Mouse (Mus musculus): ENCODE results near the gene Erlec1. TPM values are rescaled to one million over a fixed set of nuclear protein-coding genes. Genes with fewer than 3 reads are reported as not detected.

Erlec1 gene
- polyA plus RNA-seq, 1 experiment from 2014 or later = 10.5 TPM

- no peaks in the 10 kb centered on the region for H3K4me1 ChIP-seq (replicated peaks)
- no peak overlapping the region for H3K9ac ChIP-seq
- 96% methylated on average over 2 of the region's 2 CpGs for WGBS
- ATAC-seq (ENCODE audit: low FRiP score, low read depth) = no peak
- H3K4me3 ChIP-seq = no peak overlapping the region
- peaks cover 59% of the 10 kb centered on the region for H3K36me3 ChIP-seq
- no peaks in the 10 kb centered on the region for H3K9me3 ChIP-seq
- no peak overlapping the region for H3K4me2 ChIP-seq
- H3K27me3 ChIP-seq = no peaks in the 10 kb centered on the region
- H3K27ac ChIP-seq (replicated peaks) = no peak overlapping the region
These were observed 10.6 kb downstream of the Erlec1 start for GRCm38 (mm10) chr11:30943522-30943921.

DNA sequence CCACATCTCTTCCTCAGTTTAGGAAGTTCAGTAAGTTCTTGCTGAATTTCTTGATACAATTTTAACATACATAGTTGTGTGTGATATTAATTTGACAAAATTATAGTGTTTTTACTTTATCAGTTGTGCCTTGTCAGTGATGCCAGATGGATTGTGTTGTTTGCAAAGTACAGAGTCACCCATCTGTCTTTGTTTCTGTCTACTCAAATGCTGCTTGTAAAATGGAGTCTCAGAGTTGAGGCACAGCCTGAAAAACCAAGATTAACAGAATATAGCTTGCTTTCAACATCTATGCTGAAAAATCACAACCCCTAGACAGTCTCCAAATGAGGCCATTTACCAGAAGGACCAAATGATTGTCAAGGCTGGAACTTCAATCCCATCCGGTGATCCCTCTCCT, 25.6 kb downstream of the Erlec1 start:
- peaks cover 48% of the 10 kb centered on the region for H3K36me3 ChIP-seq

DNA sequence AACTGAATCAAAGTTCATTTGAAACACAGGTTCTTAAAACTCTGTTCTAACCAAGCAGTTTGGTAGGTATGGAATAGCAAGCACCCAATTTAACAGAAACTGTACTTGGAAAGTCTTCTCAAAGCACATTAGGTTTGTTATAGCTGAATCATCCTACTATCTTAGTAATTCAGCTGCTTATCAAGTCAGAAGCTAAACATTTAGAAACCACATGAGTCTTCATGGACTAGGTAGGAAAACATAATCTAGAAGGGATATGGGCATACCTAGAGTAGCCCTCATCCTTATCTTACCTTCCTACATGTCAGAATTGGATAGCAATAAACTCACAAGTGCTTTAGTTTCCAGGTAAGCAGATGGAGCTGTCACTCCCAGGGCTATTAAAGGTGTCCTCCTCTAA, 26.1 kb downstream of the Erlec1 start:
- ATAC-seq (ENCODE audit: low FRiP score, low read depth) = no peak

More for the DNA sequence above, 25.6 kb downstream of the Erlec1 start:
- 88% methylated on average over 1 of the region's 1 CpGs for WGBS
- H3K27ac ChIP-seq (replicated peaks) = no peak overlapping the region
- no peaks in the 10 kb centered on the region for H3K9me3 ChIP-seq
- H3K4me3 ChIP-seq = no peak overlapping the region
- H3K9ac ChIP-seq = no peak overlapping the region
- no peaks in the 10 kb centered on the region for H3K27me3 ChIP-seq
- ATAC-seq (ENCODE audit: low FRiP score, low read depth) = no peak
- H3K4me1 ChIP-seq (replicated peaks) = no peaks in the 10 kb centered on the region
- H3K4me2 ChIP-seq = no peak overlapping the region

DNA sequence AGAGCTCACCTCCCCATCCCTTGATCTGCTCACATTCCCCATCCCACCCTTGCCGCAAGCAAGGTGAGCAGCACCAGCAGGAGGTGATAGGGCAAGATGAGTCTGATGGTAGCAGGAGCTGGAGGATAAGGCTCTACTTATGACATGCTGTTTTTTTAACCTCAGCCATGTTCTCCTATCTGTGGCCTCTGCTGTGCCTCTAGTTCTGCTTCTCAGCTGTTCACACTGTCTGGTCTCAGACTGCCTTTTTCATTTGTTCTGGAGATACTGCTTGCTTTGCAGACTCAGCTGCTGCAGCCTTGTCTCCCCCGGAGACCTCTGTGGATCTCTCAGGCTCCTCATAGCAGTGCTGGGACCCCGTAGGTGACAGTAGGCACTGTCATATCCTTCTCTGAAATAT, 30.9 kb downstream of the Erlec1 start:
- no peaks in the 10 kb centered on the region for H3K4me1 ChIP-seq (replicated peaks)
- WGBS = 98% methylated on average over 3 of the region's 3 CpGs

More for the DNA sequence above, 26.1 kb downstream of the Erlec1 start:
- Histone ChIP-seq H3K27ac (replicated peaks) (no peak overlapping the region), H3K4me3 (no peak overlapping the region), H3K27me3 (no peaks in the 10 kb centered on the region), H3K36me3 (peaks cover 51% of the 10 kb centered on the region), H3K4me2 (no peak overlapping the region), H3K4me1 (replicated peaks) (no peaks in the 10 kb centered on the region), H3K9me3 (no peaks in the 10 kb centered on the region), H3K9ac (no peak overlapping the region)

DNA sequence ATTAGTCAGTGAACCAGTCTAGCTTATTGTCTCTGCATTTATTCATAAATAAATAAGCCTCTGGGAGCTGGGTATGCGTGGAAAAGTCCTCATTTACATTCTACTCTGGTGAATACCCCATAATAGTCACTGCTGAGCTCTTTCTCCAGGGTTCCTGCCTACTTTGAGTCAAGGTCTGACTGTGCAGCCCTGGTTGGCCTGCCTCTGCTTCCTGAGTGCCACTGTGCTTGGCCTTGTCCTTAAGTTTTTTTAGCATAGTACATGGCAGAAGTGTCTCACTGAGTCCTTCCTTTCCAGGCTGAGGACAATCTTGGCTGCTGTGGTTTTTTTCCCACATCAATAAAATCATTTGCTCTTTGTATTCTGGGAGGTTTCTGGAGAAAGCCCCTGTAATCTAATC, 33.5 kb downstream of the Erlec1 start:
- H3K9ac ChIP-seq = no peak overlapping the region
- H3K4me2 ChIP-seq = no peak overlapping the region
- ATAC-seq (ENCODE audit: low FRiP score, low read depth) = no peak
- 44% methylated on average over 1 of the region's 1 CpGs for WGBS
- no peak overlapping the region for H3K4me3 ChIP-seq
- no peak overlapping the region for H3K27ac ChIP-seq (replicated peaks)
- no peaks in the 10 kb centered on the region for H3K4me1 ChIP-seq (replicated peaks)
- H3K36me3 ChIP-seq = peaks cover 6% of the 10 kb centered on the region; the same call in 1 of the 2 replicates
- H3K27me3 ChIP-seq = no peaks in the 10 kb centered on the region
- H3K9me3 ChIP-seq = no peaks in the 10 kb centered on the region

More for the DNA sequence above, 30.9 kb downstream of the Erlec1 start:
- H3K9me3 ChIP-seq = no peaks in the 10 kb centered on the region
- H3K9ac ChIP-seq = no peak overlapping the region
- no peak for ATAC-seq (ENCODE audit: low FRiP score, low read depth)
- no peak overlapping the region for H3K27ac ChIP-seq (replicated peaks)
- H3K4me3 ChIP-seq = no peak overlapping the region
- peaks cover 23% of the 10 kb centered on the region for H3K36me3 ChIP-seq
- H3K27me3 ChIP-seq = no peaks in the 10 kb centered on the region
- H3K4me2 ChIP-seq = no peak overlapping the region

- H3K27ac ChIP-seq (replicated peaks) = no peak overlapping the region
- no peaks in the 10 kb centered on the region for H3K36me3 ChIP-seq
- H3K4me3 ChIP-seq = no peak overlapping the region
- ATAC-seq (ENCODE audit: low FRiP score, low read depth) = no peak
- no peak overlapping the region for H3K9ac ChIP-seq
- H3K27me3 ChIP-seq = no peaks in the 10 kb centered on the region
- no peaks in the 10 kb centered on the region for H3K9me3 ChIP-seq
- WGBS = 97% methylated on average over 3 of the region's 3 CpGs
- H3K4me1 ChIP-seq (replicated peaks) = no peaks in the 10 kb centered on the region
- no peak overlapping the region for H3K4me2 ChIP-seq
These were observed 41.8 kb downstream of the Erlec1 start for GRCm38 (mm10) chr11:30912311-30912710.

GRCm38 (mm10) chr11:30899312-30899711, 54.8 kb downstream of the Erlec1 start:
- no peak overlapping the region for H3K4me2 ChIP-seq
- H3K4me1 ChIP-seq (replicated peaks) = no peaks in the 10 kb centered on the region
- H3K4me3 ChIP-seq = no peak overlapping the region
- ATAC-seq (ENCODE audit: low FRiP score, low read depth) = no peak
- no peaks in the 10 kb centered on the region for H3K9me3 ChIP-seq
- H3K27me3 ChIP-seq = no peaks in the 10 kb centered on the region
- no peaks in the 10 kb centered on the region for H3K36me3 ChIP-seq
- H3K27ac ChIP-seq (replicated peaks) = no peak overlapping the region
- no peak overlapping the region for H3K9ac ChIP-seq

DNA sequence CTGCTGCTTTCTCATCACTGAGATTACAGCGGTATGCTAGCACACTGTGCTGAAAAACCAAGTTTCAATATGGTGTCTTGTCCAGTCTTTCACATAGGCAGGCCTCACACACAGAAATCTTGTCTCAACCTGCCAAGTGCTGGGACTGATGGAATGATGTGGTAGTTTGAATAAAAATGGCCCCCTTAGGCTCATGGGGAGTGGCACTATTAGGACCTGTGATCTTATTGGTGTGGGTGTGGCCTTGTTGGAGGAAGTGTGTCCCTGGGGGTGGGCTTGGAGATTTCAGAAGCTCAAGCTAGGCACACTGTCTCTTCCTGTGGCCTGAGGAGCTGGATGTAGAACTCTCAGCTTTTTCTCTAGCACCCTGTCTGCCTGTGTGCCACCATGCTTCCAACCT, 57.9 kb downstream of the Erlec1 start:
- Histone ChIP-seq H3K9ac (no peak overlapping the region), H3K27ac (replicated peaks) (no peak overlapping the region), H3K4me2 (no peak overlapping the region), H3K4me3 (no peak overlapping the region), H3K4me1 (replicated peaks) (no peaks in the 10 kb centered on the region), H3K9me3 (no peaks in the 10 kb centered on the region), H3K36me3 (peaks cover 16% of the 10 kb centered on the region), H3K27me3 (no peaks in the 10 kb centered on the region)
- no peak for ATAC-seq (ENCODE audit: low FRiP score, low read depth)
- 97% methylated on average over 1 of the region's 1 CpGs for WGBS

GRCm38 (mm10) chr11:30888153-30888552, 66.0 kb downstream of the Erlec1 start:
- Histone ChIP-seq H3K27me3 (no peaks in the 10 kb centered on the region), H3K4me3 (no peak overlapping the region), H3K36me3 (peaks cover 17% of the 10 kb centered on the region), H3K9me3 (no peaks in the 10 kb centered on the region), H3K27ac (replicated peaks) (no peak overlapping the region), H3K9ac (no peak overlapping the region), H3K4me2 (no peak overlapping the region), H3K4me1 (replicated peaks) (peaks cover 9% of the 10 kb centered on the region; the same call in 1 of the 2 replicates)
- ATAC-seq (ENCODE audit: low FRiP score, low read depth) = no peak
- WGBS = 93% methylated on average over 2 of the region's 2 CpGs

DNA sequence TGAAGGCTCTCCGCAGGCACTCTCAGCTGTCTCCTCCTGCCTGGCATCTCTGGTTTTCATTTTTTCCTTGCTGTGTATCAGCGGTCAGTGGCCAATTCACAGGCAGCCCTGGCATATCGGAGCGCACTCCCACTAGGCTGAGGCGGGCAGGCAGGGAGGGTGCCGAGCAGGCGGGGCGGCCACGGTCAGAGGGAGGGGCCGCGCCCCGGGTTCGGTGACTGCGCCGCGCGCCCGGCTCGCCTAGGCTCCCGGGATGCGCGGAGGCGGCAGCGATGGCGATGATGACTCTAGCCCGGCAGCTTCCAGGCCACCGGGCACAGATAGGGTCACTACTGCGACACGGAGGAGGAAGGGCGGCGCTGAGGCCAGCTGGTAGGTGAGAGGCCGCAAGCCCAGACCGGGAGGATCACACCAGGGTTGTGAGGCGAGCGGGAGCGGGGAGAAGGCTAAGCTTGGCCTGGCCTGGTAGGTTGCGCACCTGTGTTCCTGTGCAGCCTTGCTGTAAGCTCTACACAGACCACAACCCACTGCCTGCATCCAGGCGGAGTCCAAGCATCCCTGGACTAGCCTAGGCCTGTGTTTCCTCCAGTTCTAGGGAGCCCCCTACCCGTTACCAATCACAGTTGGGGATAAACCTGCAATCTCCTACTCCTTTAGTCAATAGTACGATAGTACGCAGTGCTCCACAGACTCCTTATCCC, 68.8 kb downstream of the Erlec1 start, which contains the start of the genes Gpr75 and Asb3:
Gpr75 (plus strand) TSS at position 188 of the 701 bp plus-strand sequence.
Asb3 (plus strand) TSS at position 246 of the 701 bp plus-strand sequence.
- peak within 1 kb of the TSS; percentile 82 for H3K4me3 ChIP-seq
- peak within 1 kb of the TSS; percentile 90 for H3K4me2 ChIP-seq
- WGBS = 2% methylated on average over 41 of the region's 41 CpGs
- H3K9me3 ChIP-seq = no peaks in the 10 kb centered on the region
- ATAC-seq (ENCODE audit: low FRiP score, low read depth) = peak; percentile 96
- H3K9ac ChIP-seq = peak within 1 kb of the TSS; percentile 97
- no peaks in the 10 kb centered on the region for H3K27me3 ChIP-seq
- no peaks in the 10 kb centered on the region for H3K36me3 ChIP-seq
- H3K4me1 ChIP-seq (replicated peaks) = peaks cover 9% of the 10 kb centered on the region; the same call in 1 of the 2 replicates
- peak within 1 kb of the TSS; percentile 95 for H3K27ac ChIP-seq (replicated peaks)

All from hindbrain, embryonic 15.5 days (tissue).